10 mouse cellular contexts compared by ENCODE assay signal in genomic region chr2:27730002-27730905, GRCm38 (mm10). TPM values are rescaled to one million over a fixed set of nuclear protein-coding genes. Genes with fewer than 3 reads are reported as not detected.
DNase-seq lines count a peak whose midpoint lies in the region; ATAC-seq and TF ChIP-seq lines count a peak whose summit lies in the region.
"Had no signal": no experiment of that assay in that cellular context is flagged by ENCODE, and none has a peak within 500 bp of the region (broad histone marks: within the 10 kb centered on the region; RNA-seq: fewer than 3 reads in every experiment).

No protein-coding gene starts in this region.

- 0 out of 2 replicates have a peak, but pooled peaks have one; percentile 16 for ATAC-seq in intestine, embryonic 16.5 days
- ATAC-seq in intestine, embryonic 15.5 days: no peak
- no peak; the same call in 1 of the 2 replicates for ATAC-seq in midbrain, embryonic 13.5 days

- H3K4me2 ChIP-seq in intestine, embryonic 16.5 days (ENCODE audit: low read depth, low read length): no peak overlapping the region
- no peak overlapping the region for H3K4me2 ChIP-seq in intestine, embryonic 15.5 days (replicated peaks)
- H3K4me2 ChIP-seq in midbrain, embryonic 13.5 days (replicated peaks): no peak overlapping the region
- H3K4me2 ChIP-seq: embryonic facial prominence, embryonic 12.5 days; limb, embryonic 15.5 days had no signal

- H3K27ac ChIP-seq in intestine, embryonic 16.5 days (ENCODE audit: low read length): no peak overlapping the region
- no peak overlapping the region for H3K27ac ChIP-seq in intestine, embryonic 15.5 days
- H3K27ac ChIP-seq in small intestine, adult 2 months (ENCODE audit: insufficient read depth, low read depth, low read length): no peak overlapping the region
- no peak overlapping the region for H3K27ac ChIP-seq in midbrain, embryonic 13.5 days
- H3K27ac ChIP-seq: embryonic facial prominence, embryonic 12.5 days; limb, embryonic 15.5 days had no signal

- H3K4me1 ChIP-seq in intestine, embryonic 16.5 days (ENCODE audit: control insufficient read depth, insufficient read depth, low read length): peaks cover 41% of the 10 kb centered on the region
- H3K4me1 ChIP-seq in intestine, embryonic 15.5 days (replicated peaks): peaks cover 40% of the 10 kb centered on the region
- peaks cover 10% of the 10 kb centered on the region for H3K4me1 ChIP-seq in small intestine, adult 2 months (ENCODE audit: control insufficient read depth, insufficient read depth, insufficient read length, low read length)
- peaks cover 41% of the 10 kb centered on the region for H3K4me1 ChIP-seq in midbrain, embryonic 13.5 days (replicated peaks)

- no peak for TF ChIP-seq POLR2A in small intestine, adult 2 months (IDR thresholded peaks at IDR 0.05; ENCODE audit: low read depth, low read length)

- no peak overlapping the region for H3K4me3 ChIP-seq in intestine, embryonic 16.5 days (ENCODE audit: low read length)
- H3K4me3 ChIP-seq in intestine, embryonic 15.5 days (replicated peaks): no peak overlapping the region
- H3K4me3 ChIP-seq in small intestine, adult 2 months (ENCODE audit: low read depth, low read length): no peak overlapping the region
- no peak overlapping the region for H3K4me3 ChIP-seq in midbrain, embryonic 13.5 days (replicated peaks)
- H3K4me3 ChIP-seq: embryonic facial prominence, embryonic 12.5 days; limb, embryonic 15.5 days had no signal

- H3K36me3 ChIP-seq in intestine, embryonic 16.5 days (ENCODE audit: control insufficient read depth, insufficient read depth, low read length): no peaks in the 10 kb centered on the region
- H3K36me3 ChIP-seq in intestine, embryonic 15.5 days: no peaks in the 10 kb centered on the region
- no peaks in the 10 kb centered on the region for H3K36me3 ChIP-seq in small intestine, adult 2 months (ENCODE audit: control insufficient read depth, insufficient read depth, low read length)
- H3K36me3 ChIP-seq in midbrain, embryonic 13.5 days: no peaks in the 10 kb centered on the region
- H3K36me3 ChIP-seq: embryonic facial prominence, embryonic 12.5 days; limb, embryonic 15.5 days had no signal

- peak; percentile 23 for DNase-seq in MN1 (ENCODE audit: low spot score)
- DNase-seq in cerebellum, postnatal 36 days: peak; percentile 57 to 64
- peak; percentile 39 to 47 for DNase-seq in kidney, postnatal 4 days
- DNase-seq in ovary, adult 18-20 months (ENCODE audit: low spot score): no peak

- no peaks in the 10 kb centered on the region for H3K27me3 ChIP-seq in intestine, embryonic 16.5 days (replicated peaks; ENCODE audit: control insufficient read depth, insufficient read depth, low read length)
- H3K27me3 ChIP-seq in intestine, embryonic 15.5 days (replicated peaks): no peaks in the 10 kb centered on the region
- H3K27me3 ChIP-seq in small intestine, adult 2 months (ENCODE audit: control insufficient read depth, insufficient read depth, low read length): no peaks in the 10 kb centered on the region
- H3K27me3 ChIP-seq in midbrain, embryonic 13.5 days: no peaks in the 10 kb centered on the region
- H3K27me3 ChIP-seq: embryonic facial prominence, embryonic 12.5 days; limb, embryonic 15.5 days had no signal

- 68% methylated on average over 13 of the region's 13 CpGs for WGBS in intestine, embryonic 16.5 days
- WGBS in intestine, embryonic 15.5 days: 71% methylated on average over 13 of the region's 13 CpGs
- WGBS in small intestine, adult 2 months: 60% methylated on average over 13 of the region's 13 CpGs
- 71% methylated on average over 13 of the region's 13 CpGs for WGBS in midbrain, embryonic 13.5 days

- peak; percentile 61; the same call in 1 of the 2 replicates for TF ChIP-seq CTCF in small intestine, adult 2 months (IDR thresholded peaks at IDR 0.05; ENCODE audit: extremely low read depth, insufficient read length, insufficient replicate concordance, low read depth, low read length)

- no peaks in the 10 kb centered on the region for H3K9me3 ChIP-seq in intestine, embryonic 16.5 days (ENCODE audit: control insufficient read depth, low read length)
- no peaks in the 10 kb centered on the region for H3K9me3 ChIP-seq in intestine, embryonic 15.5 days
- H3K9me3 ChIP-seq in midbrain, embryonic 13.5 days: no peaks in the 10 kb centered on the region
- H3K9me3 ChIP-seq: embryonic facial prominence, embryonic 12.5 days; limb, embryonic 15.5 days had no signal

- H3K9ac ChIP-seq in intestine, embryonic 16.5 days (ENCODE audit: low read depth, low read length): no peak overlapping the region
- no peak overlapping the region for H3K9ac ChIP-seq in intestine, embryonic 15.5 days
- H3K9ac ChIP-seq in midbrain, embryonic 13.5 days (replicated peaks): no peak overlapping the region
- H3K9ac ChIP-seq: embryonic facial prominence, embryonic 12.5 days; limb, embryonic 15.5 days had no signal

RNA-seq across cellular contexts. Expression of gene Rxra, which starts 54.0 kb away (rescaled TPM):
- 9.9 and 11.4 TPM in 2 replicates for polyA plus RNA-seq in intestine, embryonic 16.5 days (2015; fragmentation: Nextera tagmentation; extraction: Ambion mirVana)
- polyA plus RNA-seq in intestine, embryonic 15.5 days (2015; fragmentation: Nextera tagmentation; extraction: Ambion mirVana): 11.7 and 12.5 TPM in 2 replicates
- polyA plus RNA-seq in small intestine, adult 2 months (2012; rRNA removed): 48.7 and 110 TPM in 2 replicates
- polyA plus RNA-seq in midbrain, embryonic 13.5 days (2015; fragmentation: Nextera tagmentation; extraction: Ambion mirVana): 4.0 and 4.4 TPM in 2 replicates
